Mouse (Mus musculus): Measurements from ENCODE around the gene Pdpk1.

GRCm38 (mm10) chr17:24105111-24105510, 45.6 kb downstream of the Pdpk1 start:
- TF ChIP-seq POLR2A (IDR thresholded peaks at IDR 0.05; ENCODE audit: insufficient read depth, low read depth, low read length) (no peak), CTCF (IDR thresholded peaks at IDR 0.05; ENCODE audit: insufficient read depth, low read depth, low read length) (no peak)
